Mouse (Mus musculus) mouse trophoblast stem cell (cell line): ENCODE data around the gene Kctd6.
"Not testable (repeated sequence)": the region's sequence is repeated elsewhere in the genome, so short reads cannot be mapped to it uniquely, and the experiment has no call there.

ENCODE experiments used
- in situ Hi-C, 2 experiments: fragments of 300-500 bp; cut with MseI, MboI; formaldehyde crosslinking; loops; 2 replicates in 1 of 2; 3 replicates in 1 of 2; pipeline ENCODE4 v1.15.1; 2025

Kctd6 gene

DNA sequence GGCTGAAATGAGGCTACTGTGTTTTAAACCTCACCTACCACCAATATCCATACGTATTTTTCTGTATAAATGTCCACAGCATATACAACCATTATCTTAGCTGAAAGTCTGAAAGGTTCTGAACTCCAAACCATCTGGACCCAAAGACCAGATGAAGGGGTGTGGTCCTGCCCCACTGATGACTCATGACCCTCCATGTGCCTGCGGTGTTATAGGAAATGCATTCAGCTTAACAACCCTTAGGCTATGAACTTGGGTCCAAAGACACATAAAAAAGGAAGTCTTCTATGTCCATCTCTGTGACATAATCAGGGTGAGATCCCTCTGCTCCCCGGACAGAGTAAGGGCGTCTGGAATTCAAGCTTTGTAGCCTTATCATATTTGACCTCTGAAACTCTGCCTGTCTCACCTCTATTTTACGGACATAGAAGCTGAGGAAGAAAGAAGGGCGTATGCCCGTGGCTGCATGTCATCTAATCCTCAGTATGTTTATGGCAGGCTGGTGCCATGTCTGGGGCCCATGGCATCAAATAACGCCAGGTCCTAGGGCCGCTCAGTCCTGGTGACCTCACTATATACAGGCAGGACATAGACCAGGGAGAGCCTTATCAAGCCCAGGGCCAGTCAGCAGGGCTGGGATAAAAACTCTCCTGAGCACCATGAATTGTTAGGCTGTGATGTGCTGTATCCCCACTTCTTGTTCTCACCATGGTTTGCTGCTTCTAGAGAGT, 36.4 kb downstream of the Kctd6 start:
- in situ Hi-C loops, result no loop called here

DNA sequence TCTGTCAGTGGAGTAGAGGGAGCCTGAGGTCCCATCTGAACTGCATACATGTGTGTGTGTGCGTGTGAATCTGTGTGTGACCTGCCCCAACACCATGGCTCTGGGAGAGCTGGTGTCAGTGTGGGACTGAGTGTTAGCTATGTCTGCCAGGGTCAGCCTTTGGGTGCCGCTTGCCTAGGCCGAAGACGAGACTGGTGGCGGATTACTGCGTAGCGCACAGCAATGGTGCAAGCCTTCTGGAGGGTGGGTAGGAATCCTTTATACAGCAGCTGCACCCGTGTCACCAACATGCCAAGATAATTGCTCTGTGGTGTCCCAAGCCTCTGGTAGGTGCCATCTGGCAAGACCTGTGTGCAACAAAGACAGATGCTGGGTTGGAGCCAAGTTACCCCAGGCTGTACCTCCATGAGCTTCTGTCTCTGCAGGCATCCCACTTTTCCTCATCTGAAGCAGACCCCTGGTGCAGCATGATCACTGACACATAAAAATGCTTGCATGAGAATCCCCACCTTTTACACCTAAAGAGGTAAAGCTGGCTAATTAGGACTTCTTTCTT, 37.5 kb downstream of the Kctd6 start:
- in situ Hi-C loops, result no loop called here

DNA sequence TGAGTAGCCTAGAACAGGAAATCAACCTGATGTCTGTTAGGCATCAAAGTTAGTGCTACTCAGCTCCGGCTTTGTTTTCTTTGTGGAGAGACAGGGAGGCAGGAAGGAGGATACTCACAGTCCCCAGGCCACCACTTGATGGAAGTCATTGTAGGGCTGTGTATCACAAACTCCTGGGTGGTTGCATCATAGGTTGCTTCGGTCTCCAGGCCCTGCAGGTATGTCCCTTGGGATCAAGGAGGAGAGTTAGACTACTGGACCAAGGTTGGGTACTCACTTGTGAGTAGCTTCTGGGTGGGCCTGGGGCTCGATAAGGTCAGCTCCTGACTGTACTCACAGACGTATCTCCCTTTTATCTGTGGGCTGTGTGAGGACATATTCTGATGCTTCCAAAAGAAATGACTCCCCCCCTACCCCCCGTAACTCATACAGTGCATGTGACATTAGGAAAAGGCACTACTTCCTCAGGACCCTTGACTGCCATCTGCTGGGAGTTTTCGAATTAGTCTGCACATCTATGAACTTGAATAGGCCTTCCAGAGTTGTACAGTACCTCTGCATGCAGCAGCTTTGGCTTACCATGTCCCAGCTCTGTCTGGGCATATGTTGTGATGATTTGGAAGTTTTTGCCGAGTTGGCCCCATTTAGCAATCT, 41.3 kb downstream of the Kctd6 start:
- in situ Hi-C loops, result no loop called here

DNA sequence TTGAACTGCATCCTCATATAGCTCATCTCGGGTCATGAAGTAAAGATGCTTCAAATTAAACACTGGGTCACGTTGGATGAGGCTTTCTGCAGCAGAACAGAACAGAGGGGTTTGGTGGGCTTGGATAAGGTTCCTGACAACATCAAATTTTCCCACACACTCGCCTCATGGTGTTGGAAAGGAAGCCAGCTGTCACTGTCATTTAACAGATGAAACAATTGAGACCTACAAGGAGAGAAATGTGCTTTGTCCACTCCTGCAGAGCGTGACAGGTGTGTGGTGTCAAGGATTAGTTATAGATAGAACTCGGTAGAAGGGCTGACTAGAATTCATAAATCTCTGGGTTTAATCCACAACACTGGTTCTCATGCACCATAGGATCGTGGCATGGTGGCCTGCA, 42.1 kb downstream of the Kctd6 start:
- in situ Hi-C loops, result no loop called here

DNA sequence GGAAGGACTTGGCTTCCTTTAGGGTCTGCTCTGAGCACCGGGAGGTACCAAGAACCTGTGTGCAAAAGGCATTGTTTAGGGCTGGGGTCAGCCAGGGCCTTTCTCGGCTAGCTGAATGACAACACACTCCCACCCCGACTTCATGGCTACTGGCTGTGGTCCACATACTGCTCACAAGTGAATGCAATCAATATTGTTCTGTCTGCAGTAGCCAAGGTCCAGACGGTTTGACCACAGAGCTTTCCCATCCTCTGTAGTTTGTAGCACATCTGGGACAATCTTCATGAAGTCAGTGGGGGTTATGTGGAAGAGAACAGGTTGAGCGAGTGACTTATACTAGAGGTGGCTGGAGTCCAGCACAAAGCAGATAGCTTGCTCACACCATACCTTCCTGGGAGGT, 42.9 kb downstream of the Kctd6 start:
- in situ Hi-C loops, result no loop called here

DNA sequence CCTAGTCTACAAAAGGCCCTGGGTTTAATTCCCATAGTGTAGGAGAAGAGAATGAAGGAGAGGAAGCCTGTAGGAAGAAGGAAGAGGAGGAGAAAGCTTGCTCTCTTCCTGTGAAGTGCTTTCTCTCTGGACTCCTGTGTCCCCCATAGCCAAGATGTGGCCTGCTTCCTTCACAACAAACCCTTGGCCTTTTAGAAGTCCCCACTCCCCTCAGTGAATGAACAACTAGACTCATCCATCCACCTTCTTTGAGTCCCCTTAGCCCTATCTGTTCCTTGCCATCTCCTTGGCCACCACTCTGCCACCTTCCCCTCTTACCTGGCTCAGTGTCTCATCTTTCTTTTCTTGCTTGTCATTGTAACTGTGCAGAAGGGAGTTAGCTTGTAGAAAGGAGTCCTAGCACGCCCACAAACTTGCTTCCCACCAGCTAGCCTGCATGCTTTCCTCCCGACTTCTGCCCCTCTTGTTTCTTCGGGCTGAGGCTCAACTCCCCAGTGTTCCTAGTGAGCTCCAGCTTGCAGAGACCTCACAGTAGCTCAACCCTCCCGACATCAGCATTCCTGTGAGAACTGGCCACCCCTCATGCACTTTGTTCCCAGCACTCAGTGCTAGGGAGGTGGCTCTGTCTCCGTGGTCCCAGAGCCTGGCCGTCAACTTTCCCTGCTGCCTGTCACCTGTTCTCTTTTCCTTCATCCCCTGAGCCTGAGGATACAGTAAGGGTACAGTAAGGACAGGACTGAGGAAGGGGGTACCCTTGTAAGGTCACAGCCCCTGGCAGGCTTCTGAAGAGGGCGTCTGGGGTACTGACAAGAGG, 43.8 kb downstream of the Kctd6 start:
- in situ Hi-C loops, result no loop called here

DNA sequence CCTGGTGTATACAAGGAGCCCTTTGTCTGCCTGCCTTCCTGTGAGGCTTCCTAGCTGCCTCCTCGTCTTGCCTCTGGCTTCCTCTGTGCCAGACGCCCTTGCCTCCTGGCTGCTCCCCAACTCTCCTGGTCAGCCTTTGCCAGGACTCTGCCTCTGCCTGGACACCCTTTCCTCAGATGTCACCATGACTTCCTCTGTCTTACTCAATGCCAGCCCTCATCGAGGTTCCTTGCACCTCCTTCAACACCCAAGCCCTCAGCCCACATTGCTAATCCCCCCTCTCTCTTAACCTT, 44.3 kb downstream of the Kctd6 start:
- in situ Hi-C loops, result no loop called here

DNA sequence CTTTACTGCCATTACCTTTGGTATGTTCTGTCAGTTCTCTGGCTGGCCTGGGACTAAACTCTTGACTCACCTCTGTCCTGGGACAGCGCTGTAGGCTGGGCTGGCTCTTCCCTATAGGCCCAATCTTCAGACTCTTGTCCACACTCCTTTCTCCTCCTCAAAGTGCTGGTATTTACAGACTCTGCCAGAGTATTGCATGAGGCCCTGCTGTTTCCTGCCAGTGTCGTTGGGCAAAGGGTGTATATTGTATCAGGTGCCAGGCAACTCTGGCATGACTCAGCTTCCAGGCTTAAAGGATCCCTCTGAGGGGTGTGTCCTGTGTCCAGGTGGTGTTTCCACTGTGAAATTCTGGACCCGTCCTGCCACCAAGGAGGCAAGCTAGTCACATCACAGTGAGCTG, 44.8 kb downstream of the Kctd6 start:
- in situ Hi-C loops, result no loop called here

DNA sequence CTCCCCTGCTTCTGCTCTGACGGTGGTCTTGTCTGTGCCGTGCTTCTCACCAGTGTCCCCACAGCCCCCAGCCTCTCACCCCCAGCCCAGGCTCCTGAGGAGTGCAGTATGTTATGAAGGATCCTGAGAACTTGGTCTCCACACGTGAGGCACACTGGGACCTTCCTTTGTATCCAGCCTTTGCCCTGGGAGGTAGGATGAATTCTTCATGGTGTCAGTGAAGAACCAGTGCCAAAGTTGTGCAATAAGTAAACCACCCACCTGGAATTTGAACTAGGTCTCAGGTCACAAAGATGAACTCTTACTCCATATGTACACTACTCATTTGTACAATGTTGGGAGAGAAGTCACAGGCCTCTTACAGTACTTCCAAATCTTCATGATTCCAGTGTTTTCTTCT, 45.2 kb downstream of the Kctd6 start, which contains the start of gene Acox2:
Gene Acox2 (minus strand): TSS at position 188 of the 400 bp plus-strand sequence.
- in situ Hi-C loops, result no loop called here

DNA sequence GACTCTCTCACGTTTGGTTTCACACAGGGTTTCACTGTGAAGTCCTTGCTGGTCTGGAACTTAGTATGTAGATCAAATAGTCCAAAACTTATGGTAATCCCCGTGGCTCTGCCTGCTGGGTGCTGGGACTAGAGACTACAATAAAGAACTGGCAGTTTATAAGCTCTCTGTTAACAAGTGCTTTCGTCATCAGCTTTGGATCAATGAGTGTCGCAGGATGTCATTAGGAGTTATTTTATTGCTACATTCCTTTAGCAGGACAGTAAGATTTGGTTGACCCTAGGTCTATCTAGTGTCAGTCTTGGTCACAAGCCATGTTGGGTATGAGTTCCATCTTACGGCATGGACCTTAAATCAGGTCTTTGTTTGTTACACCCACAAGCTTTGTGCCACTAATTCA, 46.3 kb downstream of the Kctd6 start:
- in situ Hi-C loops, result loop anchor here in 1 of 2 experiments (5.0 to 10.0 kb wide), 2 partner anchors 55 to 87 kb away; partner anchors contain the start of gene Fam107a

DNA sequence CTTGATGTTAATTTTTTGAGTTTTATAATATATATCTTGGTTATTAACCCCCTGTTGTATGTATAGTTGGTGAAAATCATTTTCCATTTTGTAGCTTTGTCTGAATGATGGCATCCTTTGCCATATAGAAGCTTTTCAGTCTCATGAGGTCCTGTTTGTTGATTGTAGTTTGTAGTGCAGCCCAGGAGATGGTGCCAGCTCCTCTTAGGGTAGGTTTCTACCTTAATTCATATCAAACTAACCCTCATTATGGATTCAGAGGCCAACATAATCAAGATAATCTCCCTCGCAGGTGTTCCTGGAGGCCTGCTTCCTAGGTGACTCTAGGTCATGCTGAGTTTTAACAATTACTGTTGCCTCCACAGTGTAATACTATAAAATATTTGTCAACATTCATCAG, 48.3 kb downstream of the Kctd6 start:
- in situ Hi-C loops, result loop anchor here in 1 of 2 experiments (5.0 to 10.0 kb wide), 2 partner anchors 53 to 85 kb away; partner anchors contain the start of gene Fam107a

DNA sequence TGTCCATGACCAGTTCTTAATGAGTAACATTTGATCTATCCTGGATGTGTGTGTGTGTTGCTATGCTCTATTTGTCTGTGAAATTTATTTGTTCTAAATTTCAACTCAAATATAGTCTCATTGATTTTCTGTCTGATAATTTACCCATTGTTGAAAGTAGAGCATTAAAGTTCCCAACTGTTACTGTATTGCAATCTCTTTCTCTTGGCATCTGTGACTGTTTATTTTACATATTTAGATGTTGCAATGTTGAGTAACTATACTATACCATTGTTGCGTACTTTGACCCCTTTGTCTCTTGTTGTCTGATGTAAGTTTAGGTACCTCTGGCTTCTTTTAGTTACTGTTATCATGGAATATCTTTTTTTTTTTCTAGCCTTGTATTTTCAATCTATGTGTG, 50.4 kb downstream of the Kctd6 start:
- in situ Hi-C loops, result loop anchor here in 1 of 2 experiments (5.0 to 10.0 kb wide), 2 partner anchors 50 to 83 kb away; partner anchors contain the start of gene Fam107a

DNA sequence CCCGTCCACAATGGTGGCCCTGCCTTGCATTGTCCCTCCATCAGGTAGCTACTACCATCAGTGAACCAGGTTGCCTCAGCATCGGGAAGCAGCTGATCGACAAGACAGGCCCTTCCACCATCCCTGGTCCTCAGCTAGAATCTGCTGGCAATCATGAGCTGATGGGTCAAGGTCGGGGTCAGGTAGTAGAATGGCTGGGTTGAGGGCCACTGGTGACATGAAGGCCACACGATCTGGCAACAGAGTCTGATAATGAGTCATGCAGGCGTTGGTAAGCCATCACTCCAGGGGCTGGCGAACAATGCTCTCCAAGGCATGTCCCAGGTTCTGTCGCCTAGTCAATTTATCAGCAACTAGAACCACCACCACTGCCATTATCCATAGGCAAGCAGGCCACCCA, 57.3 kb downstream of the Kctd6 start:
- in situ Hi-C loops, result not testable (repeated sequence)
